Mouse (Mus musculus): ENCODE data around the gene Eno1. TPM values are rescaled to one million over a fixed set of nuclear protein-coding genes. Genes with fewer than 3 reads are reported as not detected.
"Not testable (repeated sequence)": the region's sequence is repeated elsewhere in the genome, so short reads cannot be mapped to it uniquely, and the experiment has no call there.

Eno1 gene
- total and polyA plus RNA-seq, 3 experiments = 705 to 1,939 (median 864) TPM

GRCm38 (mm10) chr4:150286980-150287379, 50.5 kb downstream of the Eno1 start:
- Histone ChIP-seq H3K36me3 (replicated peaks) (peaks cover 40% of the 10 kb centered on the region), H3K4me1 (ENCODE audit: insufficient read depth, low read depth, low read length) (peaks cover 16% of the 10 kb centered on the region), H3K9me3 (replicated peaks) (no peaks in the 10 kb centered on the region), H3K27me3 (ENCODE audit: insufficient read depth, low read length) (no peaks in the 10 kb centered on the region), H3K4me3 (ENCODE audit: low read depth, low read length) (no peak overlapping the region)
- no peak for TF ChIP-seq GATA1 (IDR thresholded peaks at IDR 0.05; ENCODE audit: borderline replicate concordance, low read length)
- TF ChIP-seq GATA2 (IDR thresholded peaks at IDR 0.05; ENCODE audit: borderline replicate concordance, low read depth, low read length) = no peak
- no peak for TF ChIP-seq CTCF (IDR thresholded peaks at IDR 0.05; ENCODE audit: low read depth, low read length)
- TF ChIP-seq POLR2AphosphoS5 (IDR thresholded peaks at IDR 0.05; ENCODE audit: insufficient replicate concordance, low read depth, low read length) = no peak
- no peak for TF ChIP-seq TAL1 (conservative IDR thresholded peaks at IDR 0.05; ENCODE audit: low read depth, low read length)
- no peak for ATAC-seq (ENCODE audit: extremely low read depth, insufficient number of reproducible peaks, low FRiP score, poor library complexity, severe bottlenecking)
- no peak for DNase-seq (ENCODE audit: low spot score)

GRCm38 (mm10) chr4:150287463-150287862, 50.9 kb downstream of the Eno1 start:
- not testable (repeated sequence) for ATAC-seq (ENCODE audit: extremely low read depth, insufficient number of reproducible peaks, low FRiP score, poor library complexity, severe bottlenecking); H3K4me3 ChIP-seq (ENCODE audit: low read depth, low read length); DNase-seq (ENCODE audit: low spot score); H3K27me3 ChIP-seq (ENCODE audit: insufficient read depth, low read length); H3K9me3 ChIP-seq (replicated peaks)
- Histone ChIP-seq H3K36me3 (replicated peaks) (peaks cover 42% of the 10 kb centered on the region), H3K4me1 (ENCODE audit: insufficient read depth, low read depth, low read length) (peaks cover 16% of the 10 kb centered on the region)

- Histone ChIP-seq H3K9me3 (replicated peaks) (no peaks in the 10 kb centered on the region), H3K4me1 (ENCODE audit: insufficient read depth, low read depth, low read length) (peaks cover 10% of the 10 kb centered on the region), H3K27me3 (ENCODE audit: insufficient read depth, low read length) (no peaks in the 10 kb centered on the region), H3K4me3 (ENCODE audit: low read depth, low read length) (no peak overlapping the region), H3K36me3 (replicated peaks) (peaks cover 50% of the 10 kb centered on the region)
- DNase-seq (ENCODE audit: low spot score) (no peak), ATAC-seq (ENCODE audit: extremely low read depth, insufficient number of reproducible peaks, low FRiP score, poor library complexity, severe bottlenecking) (no peak)
- no peak for TF ChIP-seq CTCF (IDR thresholded peaks at IDR 0.05; ENCODE audit: low read depth, low read length)
- no peak for TF ChIP-seq GATA2 (IDR thresholded peaks at IDR 0.05; ENCODE audit: borderline replicate concordance, low read depth, low read length)
- no peak for TF ChIP-seq TAL1 (conservative IDR thresholded peaks at IDR 0.05; ENCODE audit: low read depth, low read length)
Measured at GRCm38 (mm10) chr4:150291900-150292299, 55.4 kb downstream of the Eno1 start.

DNA sequence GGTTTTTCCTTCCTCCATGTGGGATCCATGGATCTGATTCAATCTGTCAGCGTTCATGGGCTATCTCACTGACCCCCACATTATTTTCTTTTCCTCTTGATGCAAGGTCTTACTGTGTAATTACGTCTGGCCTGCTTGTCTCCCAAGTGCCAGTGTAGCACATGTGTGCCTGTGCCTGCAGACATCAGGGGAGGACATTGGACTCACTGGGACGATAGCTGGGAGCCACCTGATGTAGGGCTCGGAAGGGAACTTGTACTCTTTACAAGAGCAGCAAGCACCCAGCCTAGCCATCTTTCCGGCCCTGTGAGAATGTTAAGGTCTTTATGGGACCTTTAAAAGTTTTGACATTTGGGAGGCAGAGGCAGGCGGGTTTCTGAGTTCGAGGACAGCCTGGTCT, 58.3 kb downstream of the Eno1 start:
- TF ChIP-seq GATA2 (IDR thresholded peaks at IDR 0.05; ENCODE audit: borderline replicate concordance, low read depth, low read length) (no peak), CTCF (IDR thresholded peaks at IDR 0.05; ENCODE audit: low read depth, low read length) (no peak), POLR2AphosphoS5 (IDR thresholded peaks at IDR 0.05; ENCODE audit: insufficient replicate concordance, low read depth, low read length) (no peak), TAL1 (conservative IDR thresholded peaks at IDR 0.05; ENCODE audit: low read depth, low read length) (no peak), GATA1 (IDR thresholded peaks at IDR 0.05; ENCODE audit: borderline replicate concordance, low read length) (no peak)
- Histone ChIP-seq H3K9me3 (replicated peaks) (no peaks in the 10 kb centered on the region), H3K27me3 (ENCODE audit: insufficient read depth, low read length) (no peaks in the 10 kb centered on the region), H3K4me1 (ENCODE audit: insufficient read depth, low read depth, low read length) (peaks cover 10% of the 10 kb centered on the region), H3K4me3 (ENCODE audit: low read depth, low read length) (no peak overlapping the region), H3K36me3 (replicated peaks) (peaks cover 46% of the 10 kb centered on the region)
- DNase-seq (ENCODE audit: low spot score) (no peak), ATAC-seq (ENCODE audit: extremely low read depth, insufficient number of reproducible peaks, low FRiP score, poor library complexity, severe bottlenecking) (no peak)

GRCm38 (mm10) chr4:150295966-150296365, 59.4 kb downstream of the Eno1 start:
- TF ChIP-seq GATA2 (IDR thresholded peaks at IDR 0.05; ENCODE audit: borderline replicate concordance, low read depth, low read length) (no peak), GATA1 (IDR thresholded peaks at IDR 0.05; ENCODE audit: borderline replicate concordance, low read length) (no peak), CTCF (IDR thresholded peaks at IDR 0.05; ENCODE audit: low read depth, low read length) (no peak), TAL1 (conservative IDR thresholded peaks at IDR 0.05; ENCODE audit: low read depth, low read length) (no peak), POLR2AphosphoS5 (IDR thresholded peaks at IDR 0.05; ENCODE audit: insufficient replicate concordance, low read depth, low read length) (no peak)
- Histone ChIP-seq H3K4me1 (ENCODE audit: insufficient read depth, low read depth, low read length) (peaks cover 14% of the 10 kb centered on the region), H3K9me3 (replicated peaks) (no peaks in the 10 kb centered on the region), H3K36me3 (replicated peaks) (peaks cover 43% of the 10 kb centered on the region), H3K27me3 (ENCODE audit: insufficient read depth, low read length) (no peaks in the 10 kb centered on the region), H3K4me3 (ENCODE audit: low read depth, low read length) (no peak overlapping the region)
- ATAC-seq (ENCODE audit: extremely low read depth, insufficient number of reproducible peaks, low FRiP score, poor library complexity, severe bottlenecking) (no peak), DNase-seq (ENCODE audit: low spot score) (no peak)

Other genes with a start within 250 kb of the Eno1 start
- gene H6pd, start 227.7 kb upstream of the Eno1 start, total RNA-seq (2014; fragmentation: Nextera tagmentation) = 5.3 and 7.1 TPM in 2 replicates
- gene H6pd, start 227.7 kb upstream of the Eno1 start, total RNA-seq (2017) = 6.4 and 7.0 TPM in 2 replicates
- 6.4 and 8.3 TPM in 2 replicates for gene H6pd, start 227.7 kb upstream of the Eno1 start, polyA plus RNA-seq (2012)
- not detected in 2 replicates for gene Gpr157, start 149.4 kb upstream of the Eno1 start, total RNA-seq (2014; fragmentation: Nextera tagmentation)
- gene Gpr157, start 149.4 kb upstream of the Eno1 start, total RNA-seq (2017) = 0.06 and 0.11 TPM in 2 replicates
- gene Gpr157, start 149.4 kb upstream of the Eno1 start, polyA plus RNA-seq (2012) = 0.01 TPM in 2 replicates
- not detected in 2 replicates for gene Slc2a5, start 117.4 kb upstream of the Eno1 start, total RNA-seq (2014; fragmentation: Nextera tagmentation)
- 0.16 TPM in 1 of 2 replicates, not detected in the other for gene Slc2a5, start 117.4 kb upstream of the Eno1 start, total RNA-seq (2017)
- gene Slc2a5, start 117.4 kb upstream of the Eno1 start, polyA plus RNA-seq (2012) = not detected in 2 replicates
- gene Slc2a7, start 87.7 kb upstream of the Eno1 start, total RNA-seq (2014; fragmentation: Nextera tagmentation) = 0.68 TPM in 1 of 2 replicates, not detected in the other
- gene Slc2a7, start 87.7 kb upstream of the Eno1 start, total RNA-seq (2017) = 0.22 TPM in 1 of 2 replicates, not detected in the other
- gene Slc2a7, start 87.7 kb upstream of the Eno1 start, polyA plus RNA-seq (2012) = not detected in 2 replicates
- not detected in 2 replicates for gene Car6, start 35.4 kb upstream of the Eno1 start, total RNA-seq (2014; fragmentation: Nextera tagmentation)
- gene Car6, start 35.4 kb upstream of the Eno1 start, total RNA-seq (2017) = not detected in 2 replicates
- not detected in 2 replicates for gene Car6, start 35.4 kb upstream of the Eno1 start, polyA plus RNA-seq (2012)
- gene Rere, start 44.9 kb downstream of the Eno1 start, total RNA-seq (2014; fragmentation: Nextera tagmentation) = 154 and 173 TPM in 2 replicates
- 17.4 and 18.6 TPM in 2 replicates for gene Rere, start 44.9 kb downstream of the Eno1 start, total RNA-seq (2017)
- gene Rere, start 44.9 kb downstream of the Eno1 start, polyA plus RNA-seq (2012) = 329 and 361 TPM in 2 replicates

Measured in G1E (cell line).